Mouse (Mus musculus): Measurements from ENCODE around the gene Farsb. TPM values are rescaled to one million over a fixed set of nuclear protein-coding genes. Genes with fewer than 3 reads are reported as not detected.
"Not testable (repeated sequence)": the region's sequence is repeated elsewhere in the genome, so short reads cannot be mapped to it uniquely, and the experiment has no call there.

Farsb gene
- polyA plus RNA-seq, 1 experiment from 2014 or later: 107 TPM

DNA sequence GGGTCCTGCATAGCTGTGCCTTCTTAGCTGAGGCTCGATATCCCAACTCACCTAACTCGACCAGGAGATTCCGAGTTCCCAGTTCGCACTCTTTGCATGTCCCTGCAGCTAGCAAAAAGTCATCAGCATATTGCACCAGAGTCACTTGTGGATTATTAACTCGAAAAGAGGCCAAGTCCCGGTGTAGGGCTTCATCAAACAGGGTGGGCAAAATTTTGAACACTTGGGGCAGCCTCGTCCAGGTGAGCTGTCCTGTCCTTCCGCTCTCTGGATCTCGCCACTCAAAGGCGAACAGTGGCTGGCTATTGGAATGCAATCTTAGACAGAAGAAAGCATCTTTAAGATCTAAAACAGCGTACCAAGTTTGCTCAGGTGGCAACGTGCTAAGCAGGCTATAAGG, 13.2 kb upstream of the Farsb start:
- not testable (repeated sequence) for H3K36me3 ChIP-seq (ENCODE audit: control insufficient read depth, insufficient read depth, low read length); H3K4me2 ChIP-seq; ATAC-seq (replicated peaks; ENCODE audit: insufficient number of reproducible peaks, low FRiP score, low TSS enrichment); H3K27me3 ChIP-seq (ENCODE audit: control insufficient read depth, insufficient read depth, low read length); H3K9ac ChIP-seq (ENCODE audit: low read depth, low read length); H3K9me3 ChIP-seq (replicated peaks; ENCODE audit: control insufficient read depth, low read length); H3K4me1 ChIP-seq (ENCODE audit: control insufficient read depth, insufficient read depth, low read length); H3K27ac ChIP-seq (ENCODE audit: low read depth, low read length); H3K4me3 ChIP-seq (ENCODE audit: low read depth, low read length)
- WGBS (ENCODE audit: insufficient replicate concordance): 83% methylated on average over 12 of the region's 12 CpGs

DNA sequence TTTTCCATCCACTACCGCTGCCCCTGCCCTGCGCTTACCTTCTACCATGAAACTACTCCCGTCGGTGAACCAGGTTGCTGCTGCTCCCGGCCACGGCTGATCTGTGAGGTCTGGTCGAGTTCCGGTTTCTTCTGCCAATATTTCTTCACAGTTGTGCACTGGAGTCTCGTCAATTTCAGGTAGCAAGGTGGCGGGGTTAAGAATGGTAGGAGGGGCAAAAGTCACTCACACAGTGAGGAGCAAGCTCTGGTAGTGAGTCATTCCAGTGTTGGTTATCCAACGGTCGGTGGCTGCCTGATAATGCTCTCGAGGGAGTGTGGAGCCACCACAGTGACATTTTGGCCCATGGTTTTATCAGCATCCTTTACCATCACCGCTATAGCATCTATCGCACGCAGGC, 12.3 kb upstream of the Farsb start:
- Histone ChIP-seq H3K27me3 (ENCODE audit: control insufficient read depth, insufficient read depth, low read length) (no peaks in the 10 kb centered on the region), H3K4me2 (no peak overlapping the region), H3K9me3 (replicated peaks; ENCODE audit: control insufficient read depth, low read length) (no peaks in the 10 kb centered on the region), H3K4me1 (ENCODE audit: control insufficient read depth, insufficient read depth, low read length) (no peaks in the 10 kb centered on the region), H3K36me3 (ENCODE audit: control insufficient read depth, insufficient read depth, low read length) (no peaks in the 10 kb centered on the region), H3K27ac (ENCODE audit: low read depth, low read length) (no peak overlapping the region), H3K4me3 (ENCODE audit: low read depth, low read length) (no peak overlapping the region), H3K9ac (ENCODE audit: low read depth, low read length) (no peak overlapping the region)
- ATAC-seq (replicated peaks; ENCODE audit: insufficient number of reproducible peaks, low FRiP score, low TSS enrichment): no peak
- 84% methylated on average over 16 of the region's 16 CpGs for WGBS (ENCODE audit: insufficient replicate concordance)

DNA sequence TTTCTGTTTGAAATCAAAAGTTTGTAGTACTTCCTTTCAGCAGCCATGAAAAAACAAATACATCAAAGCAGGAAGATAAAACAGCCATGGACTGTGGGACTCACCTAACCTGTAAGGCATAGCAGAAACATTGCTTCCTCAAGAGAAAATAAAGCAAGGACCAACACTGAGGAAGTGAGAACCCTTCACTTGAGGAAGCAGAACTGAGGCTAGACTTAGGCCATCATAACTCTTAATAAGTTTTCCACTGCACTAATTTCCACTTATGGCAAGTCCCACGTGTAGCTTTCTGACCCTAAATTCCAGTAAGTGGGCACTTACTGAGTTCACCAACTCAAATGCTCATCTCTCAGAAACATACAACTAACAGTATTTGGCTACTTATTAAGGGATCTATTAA, 1.4 kb upstream of the Farsb start:
- H3K27ac ChIP-seq (ENCODE audit: low read depth, low read length): no peak overlapping the region
- no peaks in the 10 kb centered on the region for H3K27me3 ChIP-seq (ENCODE audit: control insufficient read depth, insufficient read depth, low read length)
- WGBS (ENCODE audit: insufficient replicate concordance): 72% methylated on average over 1 of the region's 1 CpGs
- H3K4me3 ChIP-seq (ENCODE audit: low read depth, low read length): no peak overlapping the region
- no peaks in the 10 kb centered on the region for H3K9me3 ChIP-seq (replicated peaks; ENCODE audit: control insufficient read depth, low read length)
- peaks cover 10% of the 10 kb centered on the region for H3K4me1 ChIP-seq (ENCODE audit: control insufficient read depth, insufficient read depth, low read length)
- no peak overlapping the region for H3K9ac ChIP-seq (ENCODE audit: low read depth, low read length)
- H3K36me3 ChIP-seq (ENCODE audit: control insufficient read depth, insufficient read depth, low read length): no peaks in the 10 kb centered on the region
- no peak for ATAC-seq (replicated peaks; ENCODE audit: insufficient number of reproducible peaks, low FRiP score, low TSS enrichment)
- H3K4me2 ChIP-seq: no peak overlapping the region

DNA sequence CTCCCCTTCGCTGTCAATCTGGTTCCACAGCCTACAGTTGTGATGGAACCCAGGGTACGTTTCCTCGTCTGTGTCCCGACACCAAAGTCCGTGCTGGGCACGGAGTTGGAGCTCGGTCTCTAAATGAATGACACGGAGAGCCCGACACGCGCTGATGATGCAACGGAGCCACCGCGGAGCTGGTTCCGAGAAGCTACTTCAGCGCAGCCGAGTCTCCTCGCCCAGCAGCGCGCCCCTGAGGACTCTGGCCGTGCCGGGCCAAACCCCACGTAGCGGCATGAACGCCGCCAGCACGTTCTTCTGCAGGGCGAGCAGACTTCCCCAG, 308 bp downstream of the Farsb start:
- Histone ChIP-seq H3K27ac (ENCODE audit: low read depth, low read length) (peak overlapping the region; percentile 47; the same call in 1 of the 2 replicates), H3K4me2 (peak overlapping the region; percentile 72), H3K4me1 (ENCODE audit: control insufficient read depth, insufficient read depth, low read length) (peaks cover 10% of the 10 kb centered on the region), H3K9ac (ENCODE audit: low read depth, low read length) (peak overlapping the region; percentile 84), H3K4me3 (ENCODE audit: low read depth, low read length) (peak overlapping the region; percentile 96), H3K27me3 (ENCODE audit: control insufficient read depth, insufficient read depth, low read length) (no peaks in the 10 kb centered on the region), H3K9me3 (replicated peaks; ENCODE audit: control insufficient read depth, low read length) (no peaks in the 10 kb centered on the region), H3K36me3 (ENCODE audit: control insufficient read depth, insufficient read depth, low read length) (no peaks in the 10 kb centered on the region)
- no peak; the same call in 1 of the 2 replicates for ATAC-seq (replicated peaks; ENCODE audit: insufficient number of reproducible peaks, low FRiP score, low TSS enrichment)
- 0% methylated on average over 28 of the region's 28 CpGs for WGBS (ENCODE audit: insufficient replicate concordance)

DNA sequence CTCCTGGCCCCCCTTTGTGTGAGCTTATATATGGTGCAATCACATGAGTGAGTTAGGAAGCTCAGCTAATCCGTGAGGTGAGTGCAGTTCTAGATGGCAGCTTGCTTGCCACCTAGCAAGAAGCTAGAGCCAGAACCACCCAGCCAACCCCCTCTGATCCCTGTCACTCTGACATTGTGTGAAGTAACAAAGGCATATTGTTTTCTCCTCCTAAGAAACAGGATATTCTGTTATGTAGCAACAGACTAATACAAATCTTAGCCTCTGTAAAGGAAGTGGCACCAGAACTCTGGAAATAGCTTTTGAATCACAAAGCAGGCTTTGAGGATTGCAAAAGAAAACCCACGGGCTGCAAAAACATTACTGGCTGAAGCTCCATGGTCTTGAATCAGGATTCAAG, 4.3 kb downstream of the Farsb start:
- peaks cover 7% of the 10 kb centered on the region for H3K4me1 ChIP-seq (ENCODE audit: control insufficient read depth, insufficient read depth, low read length)
- H3K27ac ChIP-seq (ENCODE audit: low read depth, low read length): no peak overlapping the region
- ATAC-seq (replicated peaks; ENCODE audit: insufficient number of reproducible peaks, low FRiP score, low TSS enrichment): no peak
- no peaks in the 10 kb centered on the region for H3K9me3 ChIP-seq (replicated peaks; ENCODE audit: control insufficient read depth, low read length)
- no peak overlapping the region for H3K4me2 ChIP-seq
- H3K4me3 ChIP-seq (ENCODE audit: low read depth, low read length): no peak overlapping the region
- WGBS (ENCODE audit: insufficient replicate concordance): 71% methylated on average over 2 of the region's 2 CpGs
- H3K27me3 ChIP-seq (ENCODE audit: control insufficient read depth, insufficient read depth, low read length): no peaks in the 10 kb centered on the region
- no peak overlapping the region for H3K9ac ChIP-seq (ENCODE audit: low read depth, low read length)
- H3K36me3 ChIP-seq (ENCODE audit: control insufficient read depth, insufficient read depth, low read length): peaks cover 2% of the 10 kb centered on the region; the same call in 1 of the 2 replicates

DNA sequence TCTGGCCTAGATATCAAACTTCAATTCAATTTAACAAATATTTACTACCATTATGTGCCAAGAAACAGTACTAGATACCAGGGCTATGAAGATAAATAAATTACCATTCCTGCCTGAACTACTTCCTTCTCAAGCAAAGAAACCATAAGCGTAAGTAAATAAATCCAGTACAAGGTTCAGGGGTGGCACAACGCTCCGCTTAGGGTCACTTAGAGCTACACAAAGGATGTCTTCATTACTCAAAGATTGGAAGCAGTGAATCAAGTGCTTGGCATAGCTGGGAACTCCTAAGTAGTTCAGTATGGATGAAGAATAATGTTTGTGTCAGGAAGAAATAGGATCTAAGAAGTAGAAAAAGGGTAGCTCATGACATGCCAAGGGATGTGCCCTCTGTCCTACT, 5.3 kb downstream of the Farsb start:
- H3K9me3 ChIP-seq (replicated peaks; ENCODE audit: control insufficient read depth, low read length): no peaks in the 10 kb centered on the region
- H3K9ac ChIP-seq (ENCODE audit: low read depth, low read length): no peak overlapping the region
- WGBS (ENCODE audit: insufficient replicate concordance): 98% methylated on average over 3 of the region's 3 CpGs
- peaks cover 2% of the 10 kb centered on the region; the same call in 1 of the 2 replicates for H3K36me3 ChIP-seq (ENCODE audit: control insufficient read depth, insufficient read depth, low read length)
- H3K27me3 ChIP-seq (ENCODE audit: control insufficient read depth, insufficient read depth, low read length): no peaks in the 10 kb centered on the region
- H3K27ac ChIP-seq (ENCODE audit: low read depth, low read length): no peak overlapping the region
- H3K4me1 ChIP-seq (ENCODE audit: control insufficient read depth, insufficient read depth, low read length): peaks cover 7% of the 10 kb centered on the region
- H3K4me3 ChIP-seq (ENCODE audit: low read depth, low read length): no peak overlapping the region
- no peak for ATAC-seq (replicated peaks; ENCODE audit: insufficient number of reproducible peaks, low FRiP score, low TSS enrichment)
- no peak overlapping the region for H3K4me2 ChIP-seq

DNA sequence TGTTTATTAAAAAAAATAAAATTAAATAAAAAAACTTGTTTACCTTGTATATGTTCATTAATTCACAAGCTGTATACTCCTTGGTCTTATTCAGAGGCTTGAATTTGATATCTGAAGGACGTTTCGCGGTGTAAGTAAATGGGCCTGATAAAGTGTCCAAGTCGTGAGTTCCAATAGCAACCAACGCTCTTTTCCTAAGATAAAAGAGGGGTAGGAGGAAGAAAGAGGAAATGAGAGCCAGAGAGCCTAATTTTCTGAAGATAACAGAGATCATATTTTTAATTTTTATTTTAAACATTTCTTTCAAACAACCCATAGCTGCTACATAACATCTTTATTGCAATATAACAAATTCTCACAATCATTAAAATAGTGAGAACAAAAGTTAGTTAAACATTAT, 16.3 kb downstream of the Farsb start:
- Histone ChIP-seq H3K27ac (ENCODE audit: low read depth, low read length) (no peak overlapping the region), H3K27me3 (ENCODE audit: control insufficient read depth, insufficient read depth, low read length) (no peaks in the 10 kb centered on the region), H3K4me3 (ENCODE audit: low read depth, low read length) (no peak overlapping the region), H3K4me1 (ENCODE audit: control insufficient read depth, insufficient read depth, low read length) (no peaks in the 10 kb centered on the region), H3K36me3 (ENCODE audit: control insufficient read depth, insufficient read depth, low read length) (peaks cover 20% of the 10 kb centered on the region), H3K9me3 (replicated peaks; ENCODE audit: control insufficient read depth, low read length) (no peaks in the 10 kb centered on the region), H3K9ac (ENCODE audit: low read depth, low read length) (no peak overlapping the region), H3K4me2 (no peak overlapping the region)
- ATAC-seq (replicated peaks; ENCODE audit: insufficient number of reproducible peaks, low FRiP score, low TSS enrichment): no peak
- WGBS (ENCODE audit: insufficient replicate concordance): 79% methylated on average over 5 of the region's 5 CpGs

DNA sequence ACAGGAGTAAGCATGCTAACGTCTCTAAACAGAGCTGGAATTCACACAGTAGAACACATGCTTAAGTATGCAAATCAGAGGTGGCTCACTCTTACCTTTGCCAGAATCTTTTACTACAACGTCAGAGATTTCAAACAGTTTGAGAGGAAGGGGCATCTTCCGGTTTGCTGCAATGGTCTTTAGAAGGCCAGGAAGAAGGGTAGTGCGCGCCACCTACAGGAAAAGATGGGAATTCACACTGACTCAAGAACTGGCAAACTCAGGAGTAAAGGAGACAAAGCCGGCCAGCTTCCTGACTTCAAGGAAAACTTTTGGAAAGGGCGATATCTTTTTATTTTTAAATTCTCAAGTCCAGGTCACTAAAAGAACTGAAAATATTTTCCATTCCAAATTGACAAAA, 34.0 kb downstream of the Farsb start:
- Histone ChIP-seq H3K36me3 (ENCODE audit: control insufficient read depth, insufficient read depth, low read length) (peaks cover 8% of the 10 kb centered on the region), H3K4me2 (no peak overlapping the region), H3K9ac (ENCODE audit: low read depth, low read length) (no peak overlapping the region), H3K9me3 (replicated peaks; ENCODE audit: control insufficient read depth, low read length) (no peaks in the 10 kb centered on the region), H3K27me3 (ENCODE audit: control insufficient read depth, insufficient read depth, low read length) (no peaks in the 10 kb centered on the region), H3K27ac (ENCODE audit: low read depth, low read length) (no peak overlapping the region), H3K4me3 (ENCODE audit: low read depth, low read length) (no peak overlapping the region), H3K4me1 (ENCODE audit: control insufficient read depth, insufficient read depth, low read length) (no peaks in the 10 kb centered on the region)
- no peak for ATAC-seq (replicated peaks; ENCODE audit: insufficient number of reproducible peaks, low FRiP score, low TSS enrichment)
- WGBS (ENCODE audit: insufficient replicate concordance): 43% methylated on average over 7 of the region's 7 CpGs

DNA sequence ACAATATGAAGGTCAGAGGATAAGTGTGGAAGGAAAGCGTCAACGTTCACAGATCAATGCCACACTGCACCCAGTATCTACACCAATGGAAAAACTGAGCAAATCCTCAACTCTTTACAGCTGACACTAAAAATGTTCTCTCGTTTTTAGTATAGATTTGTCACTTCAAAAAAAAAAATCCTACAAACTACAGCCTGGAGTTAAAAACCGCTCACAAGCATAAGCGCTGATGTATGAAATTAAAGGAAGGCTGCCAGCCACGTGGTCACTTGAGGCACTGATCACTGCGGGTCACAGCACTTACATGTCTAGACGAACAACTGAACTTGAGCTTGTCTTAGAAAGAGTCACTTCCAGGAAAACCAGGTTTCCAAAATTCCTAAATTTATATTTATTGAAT, 34.8 kb downstream of the Farsb start:
- no peaks in the 10 kb centered on the region for H3K4me1 ChIP-seq (ENCODE audit: control insufficient read depth, insufficient read depth, low read length)
- H3K4me3 ChIP-seq (ENCODE audit: low read depth, low read length): no peak overlapping the region
- ATAC-seq (replicated peaks; ENCODE audit: insufficient number of reproducible peaks, low FRiP score, low TSS enrichment): no peak
- no peaks in the 10 kb centered on the region for H3K27me3 ChIP-seq (ENCODE audit: control insufficient read depth, insufficient read depth, low read length)
- peaks cover 8% of the 10 kb centered on the region for H3K36me3 ChIP-seq (ENCODE audit: control insufficient read depth, insufficient read depth, low read length)
- WGBS (ENCODE audit: insufficient replicate concordance): 94% methylated on average over 8 of the region's 8 CpGs
- H3K4me2 ChIP-seq: no peak overlapping the region
- no peak overlapping the region for H3K9ac ChIP-seq (ENCODE audit: low read depth, low read length)
- no peaks in the 10 kb centered on the region for H3K9me3 ChIP-seq (replicated peaks; ENCODE audit: control insufficient read depth, low read length)
- H3K27ac ChIP-seq (ENCODE audit: low read depth, low read length): no peak overlapping the region

Measured in heart, embryonic 11.5 days (tissue).